ENCODE assay signal across 16 mouse cellular contexts in the genomic region with DNA sequence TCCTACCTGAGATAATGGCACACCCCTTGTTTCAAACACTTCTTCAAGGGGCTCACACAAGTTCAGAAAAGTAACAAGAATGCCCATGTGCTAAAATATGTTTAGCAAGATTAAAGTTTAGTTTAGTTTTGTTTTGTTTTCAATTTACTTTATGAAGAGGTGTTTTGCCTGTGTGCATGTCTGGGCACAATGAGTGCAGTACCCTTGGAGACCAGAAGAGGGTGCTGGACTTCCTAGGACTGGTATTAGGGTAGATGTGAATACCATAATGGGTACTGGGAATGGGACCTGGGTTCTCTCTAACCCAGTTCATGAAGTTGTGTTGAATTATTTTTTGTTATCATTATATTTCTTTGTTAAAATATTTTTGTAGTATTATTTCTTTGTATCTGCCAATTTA. TPM values are rescaled to one million over a fixed set of nuclear protein-coding genes. Genes with fewer than 3 reads are reported as not detected.
A peak's percentile ranks its signal among the peaks of the same experiment; 100 is the strongest.
DNase-seq lines count a peak whose midpoint lies in the region; ATAC-seq and TF ChIP-seq lines count a peak whose summit lies in the region.
"Had no signal": no experiment of that assay in that cellular context is flagged by ENCODE, and none has a peak within 500 bp of the region (broad histone marks: within the 10 kb centered on the region; RNA-seq: fewer than 3 reads in every experiment).

No protein-coding gene starts in this region.

- no peak overlapping the region for H3K4me2 ChIP-seq in heart, embryonic 12.5 days
- H3K4me2 ChIP-seq in liver, postnatal 0 days (ENCODE audit: low read depth, low read length), result no peak overlapping the region
- H3K4me2 ChIP-seq: hindbrain, embryonic 14.5 days; midbrain, embryonic 11.5 days had no signal

- H3K27me3 ChIP-seq in heart, adult 2 months (ENCODE audit: control insufficient read depth, insufficient read depth, low read length), result no peaks in the 10 kb centered on the region
- no peaks in the 10 kb centered on the region for H3K27me3 ChIP-seq in heart, embryonic 12.5 days (replicated peaks)
- peaks cover 1% of the 10 kb centered on the region; the same call in 1 of the 2 replicates for H3K27me3 ChIP-seq in G1E (ENCODE audit: insufficient read depth, low read length)
- H3K27me3 ChIP-seq in liver, postnatal 0 days (ENCODE audit: insufficient read depth, low read length), result no peaks in the 10 kb centered on the region

- H3K27ac ChIP-seq in heart, adult 2 months, result no peak overlapping the region
- no peak overlapping the region for H3K27ac ChIP-seq in heart, embryonic 12.5 days (ENCODE audit: poor library complexity, severe bottlenecking)
- H3K27ac ChIP-seq in liver, postnatal 0 days (ENCODE audit: low read depth), result no peak overlapping the region
- H3K27ac ChIP-seq: heart, embryonic 10.5 days; hindbrain, embryonic 14.5 days had no signal

- H3K36me3 ChIP-seq in heart, adult 2 months (ENCODE audit: control insufficient read depth, insufficient read depth, low read length), result no peaks in the 10 kb centered on the region
- no peaks in the 10 kb centered on the region for H3K36me3 ChIP-seq in heart, embryonic 12.5 days
- H3K36me3 ChIP-seq in G1E (replicated peaks), result no peaks in the 10 kb centered on the region
- H3K36me3 ChIP-seq in liver, postnatal 0 days (replicated peaks; ENCODE audit: insufficient read depth, low read length), result no peaks in the 10 kb centered on the region
- H3K36me3 ChIP-seq: heart, embryonic 10.5 days had no signal

- DNase-seq in heart, adult 2 months, result no peak
- DNase-seq in 416B (ENCODE audit: low read depth) (peak; percentile 5), G1E (ENCODE audit: low spot score) (no peak)
- no peak for DNase-seq in liver, postnatal 0 days
- DNase-seq in spleen, postnatal 10 days (ENCODE audit: low spot score in 2 of 2), result no peak
- no peak for DNase-seq in layer of hippocampus, postnatal 14 days (ENCODE audit: low spot score in 2 of 2)
- no peak for DNase-seq in adrenal gland, postnatal 14 days
- DNase-seq: cerebellum, postnatal 36 days; kidney, postnatal 10 days; lung, adult 2 months; right cerebral cortex, postnatal 25 days had no signal

- no peaks in the 10 kb centered on the region for H3K79me2 ChIP-seq in heart, adult 2 months (replicated peaks; ENCODE audit: control insufficient read depth, insufficient read depth, low read length)

- no peak overlapping the region for H3K4me3 ChIP-seq in heart, adult 2 months
- no peak overlapping the region for H3K4me3 ChIP-seq in heart, embryonic 12.5 days
- no peak overlapping the region for H3K4me3 ChIP-seq in G1E (ENCODE audit: low read depth, low read length)
- H3K4me3 ChIP-seq in liver, postnatal 0 days (ENCODE audit: low read depth, low read length), result no peak overlapping the region
- H3K4me3 ChIP-seq: heart, embryonic 10.5 days had no signal

- TF ChIP-seq POLR2A in heart, adult 2 months (IDR thresholded peaks at IDR 0.05; ENCODE audit: insufficient read depth, low read depth, low read length), result no peak

- 0 out of 2 replicates have a peak, but pooled peaks cover 3% of the 10 kb centered on the region for H3K9me3 ChIP-seq in heart, embryonic 12.5 days (replicated peaks)
- H3K9me3 ChIP-seq in G1E (replicated peaks), result no peaks in the 10 kb centered on the region
- peaks cover under 1% of the 10 kb centered on the region; the same call in 1 of the 2 replicates for H3K9me3 ChIP-seq in liver, postnatal 0 days (ENCODE audit: low read length)
- H3K9me3 ChIP-seq: heart, embryonic 10.5 days had no signal

- peaks cover 1% of the 10 kb centered on the region; the same call in 1 of the 2 replicates for H3K4me1 ChIP-seq in heart, adult 2 months (ENCODE audit: control insufficient read depth, insufficient read depth, low read length)
- H3K4me1 ChIP-seq in heart, embryonic 12.5 days (replicated peaks), result peaks cover 8% of the 10 kb centered on the region; the same call in 1 of the 2 replicates
- no peaks in the 10 kb centered on the region for H3K4me1 ChIP-seq in G1E (ENCODE audit: insufficient read depth, low read depth, low read length)
- H3K4me1 ChIP-seq in liver, postnatal 0 days (ENCODE audit: insufficient read depth), result no peaks in the 10 kb centered on the region

- H3K9ac ChIP-seq in heart, adult 2 months (ENCODE audit: low read depth, low read length), result no peak overlapping the region
- H3K9ac ChIP-seq in heart, embryonic 12.5 days, result no peak overlapping the region
- no peak overlapping the region for H3K9ac ChIP-seq in liver, postnatal 0 days (replicated peaks)
- H3K9ac ChIP-seq: hindbrain, embryonic 14.5 days had no signal

- peak; percentile 46 for TF ChIP-seq CTCF in heart, adult 2 months (IDR thresholded peaks at IDR 0.05)
- peak; percentile 50 for TF ChIP-seq CTCF in G1E (IDR thresholded peaks at IDR 0.05; ENCODE audit: low read depth, low read length)
- TF ChIP-seq CTCF in liver, postnatal 0 days (IDR thresholded peaks at IDR 0.05; ENCODE audit: low read depth), result peak; percentile 50

- TF ChIP-seq EP300 in heart, adult 2 months (IDR thresholded peaks at IDR 0.05; ENCODE audit: insufficient read depth, low read depth, low read length), result no peak
- no peak for TF ChIP-seq EP300 in liver, postnatal 0 days (IDR thresholded peaks at IDR 0.05; ENCODE audit: low read depth)

- ATAC-seq in heart, embryonic 12.5 days (ENCODE audit: insufficient number of reproducible peaks, low FRiP score), result no peak
- no peak for ATAC-seq in G1E (ENCODE audit: extremely low read depth, insufficient number of reproducible peaks, low FRiP score, poor library complexity, severe bottlenecking)
- ATAC-seq in liver, postnatal 0 days, result no peak

- intact Hi-C loops in heart, adult 2 months (cut with DNase I), result no loop called here

RNA-seq across cellular contexts. Expression of a gene that starts 38.0 kb away (rescaled TPM):
- total RNA-seq in heart, adult 2 months (2021), result 1 to 10 TPM; 5.1 to 5.9 TPM
- 4.0 and 4.6 TPM in 2 replicates for polyA plus RNA-seq in heart, adult 2 months (2012; rRNA removed)
- polyA plus RNA-seq in heart, embryonic 12.5 days (2016; fragmentation: Nextera tagmentation; extraction: Ambion mirVana), result 1.4 and 1.5 TPM in 2 replicates
- total RNA-seq in G1E (2014; fragmentation: Nextera tagmentation), result not detected in 2 replicates
- total RNA-seq in G1E (2017), result 0.05 and 0.12 TPM in 2 replicates
- polyA plus RNA-seq in G1E (2012), result not detected in 2 replicates
- polyA plus RNA-seq in liver, postnatal 0 days (2015; fragmentation: Nextera tagmentation; extraction: Ambion mirVana), result 0.14 and 0.20 TPM in 2 replicates
- total RNA-seq in layer of hippocampus, postnatal 14 days (2021), result 1 to 10 TPM; 4.7 to 6.1 TPM
- total RNA-seq in adrenal gland, postnatal 14 days (2021), result 21.2 and 33.9 TPM in 2 replicates
- total RNA-seq: neutrophil, adult 5-6 weeks had no signal

Comparison
In these comparisons a context has a peak if more than half of its experiments do, and no peak if none do; other contexts are left out.
1. RNA of a gene that starts 38.0 kb away (total RNA-seq): 21.2 to 33.9 TPM in adrenal gland, postnatal 14 days, 4.7 to 6.1 TPM in layer of hippocampus, postnatal 14 days and 5.1 to 5.9 TPM in heart, adult 2 months; 0.05 to 0.12 TPM in G1E; every median in the first group is over 4 times any median in the second.
2. Peak in every context shown above with its lines, with median percentiles within 50 percentile points of each other: CTCF ChIP-seq.